Comparison of ENCODE assay signal across 8 mouse cellular contexts in genomic region chr2:158672829-158673228, GRCm38 (mm10). TPM values are rescaled to one million over a fixed set of nuclear protein-coding genes. Genes with fewer than 3 reads are reported as not detected.
DNase-seq lines count a peak whose midpoint lies in the region; ATAC-seq and TF ChIP-seq lines count a peak whose summit lies in the region.

No protein-coding gene starts in this region.

- H3K9ac ChIP-seq in limb, embryonic 14.5 days (ENCODE audit: low read depth, low read length, severe bottlenecking) = no peak overlapping the region

- H3K4me1 ChIP-seq in testis, adult 2 months (ENCODE audit: control insufficient read depth, insufficient read depth, low read length) = peaks cover 18% of the 10 kb centered on the region
- H3K4me1 ChIP-seq in hindbrain, embryonic 10.5 days (replicated peaks) = peaks cover 62% of the 10 kb centered on the region
- peaks cover 26% of the 10 kb centered on the region for H3K4me1 ChIP-seq in limb, embryonic 14.5 days (ENCODE audit: control insufficient read depth, insufficient read depth, low read length)

- H3K27me3 ChIP-seq in testis, adult 2 months (ENCODE audit: control insufficient read depth, insufficient read depth, low read length) = no peaks in the 10 kb centered on the region
- peaks cover 28% of the 10 kb centered on the region for H3K27me3 ChIP-seq in hindbrain, embryonic 10.5 days (ENCODE audit: insufficient read depth, poor library complexity, severe bottlenecking)
- peaks cover 19% of the 10 kb centered on the region for H3K27me3 ChIP-seq in limb, embryonic 14.5 days (ENCODE audit: control insufficient read depth, insufficient read depth, low read length)

- no peak overlapping the region for H3K4me2 ChIP-seq in limb, embryonic 14.5 days (replicated peaks; ENCODE audit: low read depth, low read length, severe bottlenecking)

- no peak for TF ChIP-seq CTCF in testis, adult 2 months (IDR thresholded peaks at IDR 0.05; ENCODE audit: control insufficient read depth, insufficient read depth, insufficient replicate concordance, low read depth, low read length)

- no peak for ATAC-seq in CD4-positive, CD25-positive, alpha-beta regulatory T cell, adult 4 months
- peak; percentile 58; the same call in 1 of the 2 replicates for ATAC-seq in limb, embryonic 14.5 days (ENCODE audit: low FRiP score, low read depth)

- no peaks in the 10 kb centered on the region for H3K36me3 ChIP-seq in testis, adult 2 months (ENCODE audit: control insufficient read depth, insufficient read depth, low read length)
- no peaks in the 10 kb centered on the region for H3K36me3 ChIP-seq in hindbrain, embryonic 10.5 days
- H3K36me3 ChIP-seq in limb, embryonic 14.5 days (ENCODE audit: control insufficient read depth, insufficient read depth, low read length) = no peaks in the 10 kb centered on the region

- H3K4me3 ChIP-seq in testis, adult 2 months (ENCODE audit: control insufficient read depth, low read depth, low read length) = no peak overlapping the region
- H3K4me3 ChIP-seq in hindbrain, embryonic 10.5 days = no peak overlapping the region
- no peak overlapping the region for H3K4me3 ChIP-seq in limb, embryonic 14.5 days (replicated peaks; ENCODE audit: low read length)

- no peak for TF ChIP-seq POLR2A in testis, adult 2 months (IDR thresholded peaks at IDR 0.05; ENCODE audit: control insufficient read depth, low read depth, low read length)
- TF ChIP-seq POLR2A in limb, embryonic 14.5 days (IDR thresholded peaks at IDR 0.05; ENCODE audit: borderline replicate concordance, extremely low read depth, insufficient read depth, insufficient read length) = no peak

- peak overlapping the region; percentile 52 for H3K27ac ChIP-seq in testis, adult 2 months (ENCODE audit: control insufficient read depth, insufficient read depth, low read depth, low read length)
- H3K27ac ChIP-seq in hindbrain, embryonic 10.5 days = 0 out of 2 replicates have a peak overlapping the region, but pooled peaks have one; percentile 26
- no peak overlapping the region for H3K27ac ChIP-seq in limb, embryonic 14.5 days (replicated peaks; ENCODE audit: low read depth, low read length)

- DNase-seq in CD4-positive, CD25-positive, alpha-beta regulatory T cell, adult 2 months (ENCODE audit: low read depth, low spot score) = peak; percentile 59
- DNase-seq in testis, postnatal 14 days (ENCODE audit: low spot score) = no peak
- DNase-seq in hindbrain, embryonic 10.5 days (ENCODE audit: low spot score) = no peak
- DNase-seq in limb, embryonic 14.5 days (ENCODE audit: low spot score) = peak; percentile 55
- DNase-seq in skeletal muscle tissue, adult 2 months (ENCODE audit: low read depth, low spot score) = peak; percentile 49
- DNase-seq in right cerebral cortex, adult 18-20 months = no peak

- 58% methylated on average over 6 of the region's 6 CpGs for WGBS in hindbrain, embryonic 10.5 days
- WGBS in limb, embryonic 14.5 days = 14% methylated on average over 6 of the region's 6 CpGs

- H3K9me3 ChIP-seq in hindbrain, embryonic 10.5 days = no peaks in the 10 kb centered on the region
- no peaks in the 10 kb centered on the region for H3K9me3 ChIP-seq in limb, embryonic 14.5 days (ENCODE audit: control insufficient read depth, low read length)

RNA-seq across cellular contexts. Expression of gene Ppp1r16b, which starts 7.6 kb away (rescaled TPM):
- polyA plus RNA-seq in CD4-positive, CD25-positive, alpha-beta regulatory T cell, adult 4 months (2017; shearing (Covaris generic)) = 100 to 1,000 TPM; 121 to 150 TPM
- polyA plus RNA-seq in testis, adult 2 months (2012; rRNA removed) = 1.3 and 2.0 TPM in 2 replicates
- 3.0 and 3.5 TPM in 2 replicates for polyA plus RNA-seq in hindbrain, embryonic 10.5 days (2016; fragmentation: Nextera tagmentation; extraction: Ambion mirVana)
- 1.1 and 1.4 TPM in 2 replicates for polyA plus RNA-seq in limb, embryonic 14.5 days (2012; rRNA removed)
- 3.9 and 4.1 TPM in 2 replicates for polyA plus RNA-seq in limb, embryonic 14.5 days (2014; fragmentation: Nextera tagmentation; extraction: Ambion mirVana)

RNA-seq across cellular contexts. Expression of gene Actr5, which starts 48.1 kb away (rescaled TPM):
- polyA plus RNA-seq in CD4-positive, CD25-positive, alpha-beta regulatory T cell, adult 4 months (2017; shearing (Covaris generic)) = 1 to 10 TPM; 2.1 to 2.9 TPM
- 8.9 and 9.2 TPM in 2 replicates for polyA plus RNA-seq in testis, adult 2 months (2012; rRNA removed)
- 14.7 and 16.4 TPM in 2 replicates for polyA plus RNA-seq in hindbrain, embryonic 10.5 days (2016; fragmentation: Nextera tagmentation; extraction: Ambion mirVana)
- 13.5 and 14.5 TPM in 2 replicates for polyA plus RNA-seq in limb, embryonic 14.5 days (2012; rRNA removed)
- polyA plus RNA-seq in limb, embryonic 14.5 days (2014; fragmentation: Nextera tagmentation; extraction: Ambion mirVana) = 12.3 and 13.4 TPM in 2 replicates

Comparison
In these comparisons a context has a peak if more than half of its experiments do, and no peak if none do; other contexts are left out.
1. DNase-seq: peak in CD4-positive, CD25-positive, alpha-beta regulatory T cell, adult 2 months (single experiment), limb, embryonic 14.5 days (single experiment) and skeletal muscle tissue, adult 2 months (single experiment); none in testis, postnatal 14 days (single experiment), hindbrain, embryonic 10.5 days (single experiment) and right cerebral cortex, adult 18-20 months (single experiment).
2. RNA of gene Ppp1r16b, which starts 7.6 kb away (polyA plus RNA-seq): 121 to 150 TPM in CD4-positive, CD25-positive, alpha-beta regulatory T cell, adult 4 months; 1.1 to 4.1 TPM in limb, embryonic 14.5 days, 3.0 to 3.5 TPM in hindbrain, embryonic 10.5 days and 1.3 to 2.0 TPM in testis, adult 2 months; every median in the first group is over 10 times any median in the second.